ENCODE assay signal across 29 mouse cellular contexts in genomic region chr9:50925801-50926200, GRCm38 (mm10).
DNase-seq lines count a peak whose midpoint lies in the region; ATAC-seq lines count a peak whose summit lies in the region.
"Had no signal": no experiment of that assay in that cellular context is flagged by ENCODE, and none has a peak within 500 bp of the region (broad histone marks: within the 10 kb centered on the region; RNA-seq: fewer than 3 reads in every experiment).

No protein-coding gene starts in this region.

- intact Hi-C loops in heart, postnatal 14 days (cut with DNase I) = no loop called here

- H3K4me2 ChIP-seq in heart, embryonic 12.5 days = no peak overlapping the region
- H3K4me2 ChIP-seq in liver, embryonic 13.5 days = peak overlapping the region; percentile 41
- H3K4me2 ChIP-seq: embryonic facial prominence, embryonic 15.5 days; forebrain, embryonic 15.5 days; hindbrain, embryonic 14.5 days; midbrain, embryonic 15.5 days had no signal

- peak overlapping the region; percentile 16; the same call in 1 of the 2 replicates for H3K27ac ChIP-seq in heart, embryonic 12.5 days (ENCODE audit: poor library complexity, severe bottlenecking)
- peak overlapping the region; percentile 85 for H3K27ac ChIP-seq in liver, embryonic 13.5 days
- H3K27ac ChIP-seq: embryonic facial prominence, embryonic 10.5 days; embryonic facial prominence, embryonic 15.5 days; forebrain, embryonic 15.5 days; heart, embryonic 10.5 days; hindbrain, embryonic 14.5 days; midbrain, embryonic 10.5 days; midbrain, embryonic 15.5 days had no signal

- 31% methylated on average over 4 of the region's 4 CpGs for WGBS in heart, embryonic 12.5 days
- WGBS in liver, embryonic 13.5 days (ENCODE audit: insufficient replicate concordance) = 19% methylated on average over 4 of the region's 4 CpGs

- DNase-seq in heart, postnatal 14 days = no peak
- peak; percentile 49 for DNase-seq in lung, postnatal 36 days
- DNase-seq in lung, postnatal 4 days = no peak
- no peak for DNase-seq in liver, embryonic 13.5 days
- no peak for DNase-seq in adrenal gland, adult 2 months
- DNase-seq in thymus, postnatal 4 days = no peak
- DNase-seq: adrenal gland, postnatal 25 days; cerebellum, adult 2 months; cerebellum, postnatal 25 days; gastrocnemius, postnatal 25 days; heart, adult 11 months; heart, postnatal 4 days; kidney, adult 9 months; kidney, postnatal 14 days; layer of hippocampus, adult 9-11 months; right cerebral cortex, adult 18-20 months; spleen, adult 18-20 months; thymus, adult 2 months had no signal

- no peaks in the 10 kb centered on the region; the same call in 1 of the 2 replicates for H3K9me3 ChIP-seq in heart, embryonic 12.5 days (replicated peaks)
- no peaks in the 10 kb centered on the region for H3K9me3 ChIP-seq in liver, embryonic 13.5 days (replicated peaks)
- H3K9me3 ChIP-seq: embryonic facial prominence, embryonic 10.5 days; embryonic facial prominence, embryonic 15.5 days; forebrain, embryonic 15.5 days; heart, embryonic 10.5 days; midbrain, embryonic 10.5 days; midbrain, embryonic 15.5 days had no signal

- ATAC-seq in heart, embryonic 12.5 days (ENCODE audit: insufficient number of reproducible peaks, low FRiP score) = no peak
- ATAC-seq in liver, embryonic 13.5 days (ENCODE audit: low read depth) = 0 out of 2 replicates have a peak, but pooled peaks have one; percentile 19
- ATAC-seq in megakaryocyte-erythroid progenitor cell, adult 5-6 weeks (replicated peaks; ENCODE audit: low FRiP score, low TSS enrichment, poor library complexity, severe bottlenecking) = peak; percentile 31; the same call in 1 of the 2 replicates
- ATAC-seq: forebrain, embryonic 15.5 days; intestine, postnatal 0 days; midbrain, embryonic 15.5 days had no signal

- H3K27me3 ChIP-seq in heart, embryonic 12.5 days (replicated peaks) = no peaks in the 10 kb centered on the region
- no peaks in the 10 kb centered on the region for H3K27me3 ChIP-seq in liver, embryonic 13.5 days
- H3K27me3 ChIP-seq: CH12.LX; embryonic facial prominence, embryonic 15.5 days; forebrain, embryonic 15.5 days; midbrain, embryonic 15.5 days had no signal

- H3K9ac ChIP-seq in heart, embryonic 12.5 days = no peak overlapping the region
- H3K9ac ChIP-seq in liver, embryonic 13.5 days = peak overlapping the region; percentile 51; the same call in 1 of the 2 replicates
- H3K9ac ChIP-seq: embryonic facial prominence, embryonic 15.5 days; forebrain, embryonic 15.5 days; hindbrain, embryonic 14.5 days; midbrain, embryonic 15.5 days had no signal

- no peak overlapping the region for H3K4me3 ChIP-seq in heart, embryonic 12.5 days
- H3K4me3 ChIP-seq in liver, embryonic 13.5 days (replicated peaks) = no peak overlapping the region; the same call in 1 of the 2 replicates
- H3K4me3 ChIP-seq: embryonic facial prominence, embryonic 10.5 days; embryonic facial prominence, embryonic 15.5 days; forebrain, embryonic 15.5 days; heart, embryonic 10.5 days; midbrain, embryonic 10.5 days; midbrain, embryonic 15.5 days had no signal

- H3K4me1 ChIP-seq in heart, embryonic 12.5 days (replicated peaks) = peaks cover 14% of the 10 kb centered on the region
- peaks cover 60% of the 10 kb centered on the region for H3K4me1 ChIP-seq in liver, embryonic 13.5 days (replicated peaks)
- H3K4me1 ChIP-seq: embryonic facial prominence, embryonic 10.5 days; embryonic facial prominence, embryonic 15.5 days; forebrain, embryonic 15.5 days; midbrain, embryonic 10.5 days; midbrain, embryonic 15.5 days had no signal

- peaks cover 17% of the 10 kb centered on the region for H3K36me3 ChIP-seq in heart, embryonic 12.5 days
- peaks cover 25% of the 10 kb centered on the region for H3K36me3 ChIP-seq in liver, embryonic 13.5 days
